Mouse (Mus musculus) right cerebral cortex, postnatal 4 days (tissue): ENCODE measurements around the gene Dcun1d1.

Experiments used
- DNase-seq: peaks from one replicate; pipeline ENCODE4 v3.0.0-alpha.2; 2022

Gene Dcun1d1

GRCm38 (mm10) chr3:35937345-35937744 is at the start of gene Dcun1d1:
Dcun1d1 (minus strand) TSS chr3:35937445.
- DNase-seq, result no peak

GRCm38 (mm10) chr3:35986266-35986665 is 49.0 kb upstream of the Dcun1d1 start:
- DNase-seq, result no peak

DNA sequence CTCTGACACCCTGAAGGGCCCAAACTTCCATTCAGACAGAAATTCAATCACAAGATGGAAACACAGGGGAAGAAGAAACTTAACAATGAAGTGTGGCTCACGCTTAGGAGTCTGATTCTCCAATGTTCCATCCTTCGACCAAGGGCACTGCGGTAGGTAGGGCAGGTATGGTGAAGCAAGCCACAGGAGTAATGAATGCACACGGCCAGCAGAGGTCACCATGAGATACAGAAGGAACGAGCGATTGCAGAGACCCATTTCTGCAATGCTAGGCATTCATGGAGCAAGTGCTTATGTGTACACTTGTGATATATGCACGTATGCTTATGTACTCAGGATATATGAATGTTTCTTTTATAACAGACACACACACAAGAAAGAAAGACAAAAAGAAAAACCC is 36.3 kb upstream of the Dcun1d1 start:
- peak; percentile 31 for DNase-seq

GRCm38 (mm10) chr3:35972985-35973384 is 35.7 kb upstream of the Dcun1d1 start:
- DNase-seq, result peak; percentile 23

- DNase-seq, result no peak
Observed at GRCm38 (mm10) chr3:35971149-35971548, 33.9 kb upstream of the Dcun1d1 start.

DNA sequence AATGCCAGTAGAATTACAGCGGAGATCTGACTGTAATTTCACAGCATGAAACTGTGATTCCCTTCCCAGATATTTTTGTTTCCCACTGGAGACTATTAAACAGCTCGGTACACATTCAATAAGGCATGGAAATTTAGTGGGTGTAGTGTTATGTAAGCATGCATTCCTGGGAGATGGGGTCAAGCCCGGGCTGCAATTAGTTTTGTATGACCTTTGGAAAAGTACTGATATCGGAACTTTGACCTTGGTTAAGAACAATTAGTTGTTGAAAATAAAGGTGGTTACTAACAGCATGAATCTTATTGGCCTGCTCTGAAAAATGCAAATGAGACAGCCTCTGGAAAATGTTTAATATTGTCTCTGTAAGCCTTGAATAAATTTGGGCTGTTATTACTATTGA is 33.2 kb upstream of the Dcun1d1 start:
- no peak for DNase-seq

DNA sequence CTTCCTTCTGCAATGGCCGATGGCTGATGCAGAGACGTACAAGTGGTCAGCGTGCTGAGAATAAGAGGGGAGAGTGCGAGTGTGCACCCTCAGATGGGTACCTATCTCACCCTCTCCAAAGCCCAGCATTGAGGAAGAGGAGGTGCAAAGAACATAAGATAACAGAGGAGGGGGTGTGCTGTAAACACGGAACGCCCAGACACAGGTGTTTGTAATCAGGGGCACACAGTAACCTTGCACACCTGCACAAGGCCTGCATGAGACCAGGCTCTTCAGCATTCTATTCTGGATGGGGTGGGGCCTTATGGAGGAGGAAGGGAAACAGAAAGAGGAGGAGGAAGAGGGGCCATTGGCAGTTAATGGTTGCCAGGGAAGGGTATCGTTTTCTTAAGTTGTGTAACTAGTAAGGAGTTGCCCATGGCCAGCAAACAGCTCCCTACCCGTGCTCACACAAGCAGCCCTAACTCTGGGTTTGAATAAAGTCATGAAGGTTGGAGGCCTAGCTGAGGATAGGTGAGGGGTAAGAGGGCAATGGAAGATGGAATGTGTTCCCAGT is 30.2 kb upstream of the Dcun1d1 start:
- DNase-seq, result no peak

GRCm38 (mm10) chr3:35966493-35966892 is 29.2 kb upstream of the Dcun1d1 start:
- no peak for DNase-seq

DNA sequence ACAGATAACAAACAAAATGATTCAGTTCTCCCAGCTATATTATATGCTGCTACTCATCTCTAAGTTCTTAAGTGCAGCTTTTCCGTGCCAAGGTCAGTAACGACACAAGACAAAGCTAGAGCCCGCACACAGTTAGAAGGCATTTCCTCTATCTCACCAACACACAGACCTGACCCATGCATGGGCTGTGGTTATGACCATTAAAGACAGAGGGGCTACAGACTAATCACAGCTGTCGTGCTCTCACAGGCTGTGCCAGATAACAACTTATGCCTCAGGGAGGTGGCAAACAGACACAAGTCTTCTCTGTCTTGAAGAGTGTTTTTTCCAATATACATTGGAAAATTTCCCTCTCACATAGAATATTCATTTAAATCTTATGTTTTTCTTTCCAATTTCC is 27.7 kb upstream of the Dcun1d1 start:
- DNase-seq, result no peak

DNA sequence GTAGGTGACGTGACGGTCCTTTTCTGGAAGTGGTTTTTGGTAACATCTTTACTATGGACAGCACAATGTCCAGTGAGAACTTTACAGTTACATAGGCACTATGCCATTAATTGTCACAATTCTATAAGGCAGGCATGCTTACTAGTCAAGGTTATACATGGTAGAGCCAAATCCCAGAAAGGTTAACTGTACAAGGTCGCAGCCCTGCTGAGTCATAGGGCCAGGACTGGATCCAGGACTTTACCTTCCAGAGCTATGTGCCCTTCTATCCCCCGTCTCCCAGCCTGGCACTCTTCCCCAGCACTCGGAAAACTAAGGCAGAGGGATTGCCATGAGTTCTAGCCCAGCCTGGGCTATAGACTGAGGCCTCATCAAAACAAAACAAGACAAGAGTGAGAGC is 26.7 kb upstream of the Dcun1d1 start:
- DNase-seq, result no peak

GRCm38 (mm10) chr3:35963401-35963800 is 26.2 kb upstream of the Dcun1d1 start:
- no peak for DNase-seq

GRCm38 (mm10) chr3:35962967-35963366 is 25.7 kb upstream of the Dcun1d1 start:
- DNase-seq, result no peak

GRCm38 (mm10) chr3:35957230-35957629 is 20.0 kb upstream of the Dcun1d1 start:
- no peak for DNase-seq

- DNase-seq, result no peak
Observed at GRCm38 (mm10) chr3:35954901-35955575, 17.8 kb upstream of the Dcun1d1 start.

GRCm38 (mm10) chr3:35953816-35954215 is 16.6 kb upstream of the Dcun1d1 start:
- no peak for DNase-seq

GRCm38 (mm10) chr3:35953184-35953583 is 15.9 kb upstream of the Dcun1d1 start:
- DNase-seq, result no peak

DNA sequence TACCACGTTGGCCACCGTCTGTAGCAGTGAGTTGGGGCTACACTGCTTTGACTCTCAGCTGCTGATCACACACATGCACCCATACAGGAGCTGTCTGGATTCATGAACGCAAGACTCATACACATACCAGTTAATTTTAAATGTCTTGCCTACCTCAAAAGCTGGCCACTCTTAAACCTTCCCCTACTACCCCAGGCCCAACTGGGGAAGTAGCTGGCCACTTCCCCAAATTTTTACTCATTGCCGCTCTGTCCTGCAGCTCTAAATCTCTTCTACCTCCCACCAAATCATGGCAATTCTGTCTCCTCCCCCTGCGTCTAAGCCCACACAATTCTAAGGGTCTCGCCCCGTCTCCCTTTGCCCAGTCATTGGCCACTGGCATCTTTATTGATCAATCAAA is 11.0 kb upstream of the Dcun1d1 start:
- DNase-seq, result no peak

GRCm38 (mm10) chr3:35940520-35941135 is 3.4 kb upstream of the Dcun1d1 start:
- no peak for DNase-seq

GRCm38 (mm10) chr3:35940047-35940446 is 2.8 kb upstream of the Dcun1d1 start:
- DNase-seq, result no peak

DNA sequence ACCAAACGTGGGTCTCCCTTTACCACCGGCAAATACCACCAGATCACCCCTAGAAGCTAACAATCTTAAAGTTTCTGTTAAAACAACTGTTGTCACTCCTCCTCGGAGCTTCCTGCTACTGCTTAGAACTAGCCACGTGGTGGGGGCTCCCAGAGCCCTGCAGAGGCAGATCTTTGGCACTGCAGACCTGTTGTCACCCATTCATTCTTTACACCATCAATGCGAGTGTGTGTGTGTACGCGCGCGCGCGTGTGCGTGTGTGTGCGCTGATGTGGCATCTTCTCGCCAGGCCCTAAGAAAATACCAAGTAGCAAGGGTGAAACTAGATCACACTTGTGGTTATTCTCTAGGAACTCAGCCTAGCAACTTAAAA is 3.9 kb downstream of the Dcun1d1 start:
- peak; percentile 21 for DNase-seq

GRCm38 (mm10) chr3:35932735-35933404 is 4.4 kb downstream of the Dcun1d1 start:
- peak; percentile 78 for DNase-seq

GRCm38 (mm10) chr3:35931896-35932727 is 5.1 kb downstream of the Dcun1d1 start:
- DNase-seq, result peak; percentile 29

DNA sequence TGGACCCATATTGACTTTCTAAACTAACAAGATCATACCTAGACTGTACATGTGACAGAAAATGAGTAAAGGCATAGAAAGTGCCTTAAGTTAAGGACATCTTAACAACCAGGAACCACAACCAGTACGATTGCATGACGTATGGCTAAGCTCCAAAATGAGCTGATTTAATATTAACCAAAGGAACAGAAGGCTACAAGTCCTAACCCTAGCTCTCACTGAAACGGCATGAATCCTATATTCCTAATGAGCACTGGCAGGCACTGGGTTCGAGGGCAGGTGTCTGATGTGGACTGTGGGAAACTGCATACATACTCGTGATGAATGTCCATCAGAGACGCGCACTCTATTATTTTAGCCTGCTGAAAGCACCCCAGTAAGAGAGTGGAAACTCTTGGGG is 5.9 kb downstream of the Dcun1d1 start:
- DNase-seq, result no peak
